Mouse (Mus musculus): Measurements from ENCODE around the gene Dlg4.

DNA sequence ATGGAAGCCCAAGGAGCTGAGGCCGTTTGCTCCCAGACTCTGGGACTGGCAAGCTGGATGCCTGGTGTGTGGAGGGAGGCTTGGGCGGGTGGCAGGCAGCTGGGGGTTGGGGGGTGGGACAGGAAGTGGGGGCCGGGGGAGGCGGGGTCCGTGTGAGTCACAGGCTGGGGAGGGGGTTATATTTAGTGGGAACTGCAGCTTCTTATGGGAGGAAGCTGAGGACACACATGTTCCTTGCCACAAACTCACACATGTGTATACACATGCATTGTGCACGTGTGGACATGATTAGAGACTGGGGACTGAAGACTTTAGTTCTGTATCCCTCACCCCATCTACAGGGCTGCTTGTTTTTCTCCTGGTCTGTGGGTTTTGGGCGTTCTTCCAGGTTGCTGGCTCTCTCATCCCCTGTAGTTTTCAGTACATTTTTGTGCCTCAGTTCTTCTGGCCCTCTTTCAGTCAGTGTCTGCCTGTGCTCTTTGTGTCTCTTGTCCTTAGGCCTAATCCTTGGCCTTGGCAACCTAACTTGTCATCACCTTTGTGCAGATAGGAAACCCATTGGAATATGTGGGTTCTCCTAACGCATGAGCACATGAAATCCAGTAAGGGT, 3.4 kb downstream of the Dlg4 start:
- no peak for TF ChIP-seq POLR2A (IDR thresholded peaks at IDR 0.05; ENCODE audit: low read depth, low read length)
- TF ChIP-seq CTCF (IDR thresholded peaks at IDR 0.05; ENCODE audit: extremely low read depth, insufficient read depth, insufficient read length, insufficient replicate concordance) = no peak

All from spleen, adult 2 months (tissue).